Mouse (Mus musculus) myocyte (in vitro differentiated cells): Measurements from ENCODE around the gene Polh. TPM values are rescaled to one million over a fixed set of nuclear protein-coding genes. Genes with fewer than 3 reads are reported as not detected.

Experiments
- H3K27me3 ChIP-seq: one replicate; pipeline ENCODE4 v1.6.1; 2011; ENCODE audit not compliant: control insufficient read depth, insufficient read depth, insufficient read length
- H3K36me3 ChIP-seq: one replicate; pipeline ENCODE4 v1.6.1; 2011; ENCODE audit not compliant: control insufficient read depth, insufficient read depth
- H3K4me2 ChIP-seq: one replicate; pipeline ENCODE4 v1.6.1; 2011; ENCODE audit warnings: low read depth, control low read depth
- H3K4me3 ChIP-seq: one replicate; pipeline ENCODE4 v1.5.1; 2011; ENCODE audit warnings: mild to moderate bottlenecking, control low read depth, moderate library complexity
- H3K79me2 ChIP-seq: one replicate; pipeline ENCODE4 v1.6.1; 2011; ENCODE audit not compliant: control insufficient read depth, insufficient read depth
- H3ac ChIP-seq: one replicate; pipeline ENCODE4 v1.6.1; 2011; ENCODE audit not compliant: control insufficient read depth, insufficient read length
- CEBPB ChIP-seq: IDR thresholded peaks from 2 replicates; pipeline ENCODE4 v1.6.1; 2011; ENCODE audit warnings: mild to moderate bottlenecking, moderate library complexity; ENCODE audit not compliant: poor library complexity, insufficient read depth, severe bottlenecking
- E2F4 ChIP-seq: IDR thresholded peaks from one replicate; pipeline ENCODE4 v1.6.1; 2011; ENCODE audit warnings: mild to moderate bottlenecking, control low read depth, moderate library complexity; ENCODE audit not compliant: insufficient read depth
- MAX ChIP-seq: IDR thresholded peaks from one replicate; pipeline ENCODE4 v1.6.1; 2011; ENCODE audit warnings: low read depth, mild to moderate bottlenecking, control low read depth
- MYOD1 ChIP-seq, 3 experiments: IDR thresholded peaks; one replicate each; pipeline ENCODE4 v1.6.1; 2011; ENCODE audit warnings: control low read depth in 2 of 3, low read depth in 2 of 3, mild to moderate bottlenecking in 2 of 3, moderate library complexity in 1 of 3; ENCODE audit not compliant: insufficient read length in 2 of 3, control insufficient read depth in 1 of 3
- MYOG ChIP-seq, 3 experiments: IDR thresholded peaks; one replicate each; pipeline ENCODE4 v1.6.1; 2011; ENCODE audit warnings: control low read depth in 2 of 3, low read depth in 2 of 3, mild to moderate bottlenecking in 2 of 3; ENCODE audit not compliant: insufficient read length in 2 of 3, control insufficient read depth in 1 of 3, insufficient read depth in 1 of 3
- POLR2A ChIP-seq: IDR thresholded peaks from one replicate; pipeline ENCODE4 v1.6.1; 2011; ENCODE audit warnings: low read depth, mild to moderate bottlenecking, control low read depth, moderate library complexity; ENCODE audit not compliant: insufficient read length
- POLR2AphosphoS2 ChIP-seq: IDR thresholded peaks from one replicate; pipeline ENCODE4 v1.6.1; 2011; ENCODE audit warnings: low read depth, control low read depth; ENCODE audit not compliant: insufficient read length
- REST ChIP-seq: IDR thresholded peaks from one replicate; pipeline ENCODE4 v1.6.1; 2011; ENCODE audit warnings: mild to moderate bottlenecking, control low read depth, moderate library complexity; ENCODE audit not compliant: insufficient read depth, insufficient read length
- SRF ChIP-seq: IDR thresholded peaks from one replicate; pipeline ENCODE4 v1.6.1; 2011; ENCODE audit warnings: low read depth; ENCODE audit not compliant: control insufficient read depth, insufficient read length
- TCF12 ChIP-seq: IDR thresholded peaks from one replicate; pipeline ENCODE4 v1.6.1; 2011; ENCODE audit warnings: mild to moderate bottlenecking, control low read depth; ENCODE audit not compliant: poor library complexity, insufficient read depth, severe bottlenecking
- TCF3 ChIP-seq: IDR thresholded peaks from one replicate; pipeline ENCODE4 v1.6.1; 2011; ENCODE audit warnings: low read depth, control low read depth; ENCODE audit not compliant: insufficient read length
- USF1 ChIP-seq: IDR thresholded peaks from one replicate; pipeline ENCODE4 v1.6.1; 2011; ENCODE audit warnings: low read depth, mild to moderate bottlenecking, control low read depth, moderate library complexity
- polyA plus RNA-seq: library from polyadenylated mRNA; unstranded; fragments of >200 nt; fragmentation: generic; extraction: Trizol; gene quantifications from one replicate; pipeline ENCODE4 v1.2.1, GENCODE M21; 2012; ENCODE audit warnings: missing spikeins

Gene Polh
- polyA plus RNA-seq, 1 experiment, result 6.0 TPM

DNA sequence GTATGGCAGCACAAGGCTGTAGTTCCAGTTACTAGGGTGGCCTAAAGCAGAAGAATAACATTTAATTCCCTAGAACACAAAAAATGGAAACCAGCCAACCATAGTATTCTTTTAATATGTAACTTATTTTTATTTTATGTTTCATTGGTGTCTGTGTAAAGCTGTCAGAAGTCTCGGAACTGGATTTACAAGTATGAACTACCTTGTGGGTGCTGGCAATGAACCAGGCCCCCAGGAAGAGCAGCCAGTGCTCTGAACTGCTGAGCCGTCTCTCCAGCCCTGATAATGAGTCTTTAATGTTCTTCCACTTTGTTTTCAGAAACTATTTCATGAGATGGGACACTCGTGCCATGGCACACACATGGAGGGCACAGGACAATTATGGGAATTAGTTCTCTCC is 8.1 kb upstream of the Polh start:
- TF ChIP-seq MAX, result no peak
- TF ChIP-seq POLR2A, result no peak
- TF ChIP-seq E2F4, result no peak
- TF ChIP-seq TCF3, result no peak
- no peak for TF ChIP-seq MYOD1 (IDR thresholded peaks at IDR 0.05; ENCODE audit: control insufficient read depth in 1 of 3, insufficient read length in 2 of 3, low read depth in 2 of 3)
- TF ChIP-seq POLR2AphosphoS2, result no peak
- TF ChIP-seq REST, result no peak
- TF ChIP-seq SRF, result no peak
- no peak for TF ChIP-seq CEBPB
- no peak overlapping the region for H3K4me3 ChIP-seq
- H3K4me2 ChIP-seq, result no peak overlapping the region
- no peaks in the 10 kb centered on the region for H3K27me3 ChIP-seq
- H3K36me3 ChIP-seq, result peaks cover 66% of the 10 kb centered on the region
- no peak overlapping the region for H3ac ChIP-seq
- H3K79me2 ChIP-seq, result no peaks in the 10 kb centered on the region

DNA sequence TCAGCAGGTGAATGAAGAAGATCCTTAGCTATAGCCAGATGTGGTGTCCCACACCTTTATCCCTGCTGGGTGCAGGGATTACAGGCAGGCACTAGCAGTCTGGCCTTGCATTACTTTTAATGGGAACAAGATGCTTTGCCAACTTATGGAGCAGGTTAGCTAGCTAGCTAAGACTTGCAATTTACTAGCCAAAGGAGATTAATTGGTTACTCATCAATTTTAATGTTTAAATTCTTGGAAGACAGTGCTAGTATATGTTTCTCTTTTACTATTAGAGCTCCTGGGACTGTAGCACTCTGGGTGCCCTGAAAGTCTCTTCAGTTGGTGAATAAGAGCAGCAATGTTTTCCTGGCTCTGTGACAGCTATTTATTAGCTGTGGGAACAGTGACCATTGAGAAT is 4.2 kb upstream of the Polh start:
- Histone ChIP-seq H3K27me3 (no peaks in the 10 kb centered on the region), H3K4me2 (no peak overlapping the region), H3K4me3 (no peak overlapping the region), H3K79me2 (peaks cover 29% of the 10 kb centered on the region), H3K36me3 (peaks cover 44% of the 10 kb centered on the region), H3ac (no peak overlapping the region)
- TF ChIP-seq TCF12 (no peak), MAX (no peak)

DNA sequence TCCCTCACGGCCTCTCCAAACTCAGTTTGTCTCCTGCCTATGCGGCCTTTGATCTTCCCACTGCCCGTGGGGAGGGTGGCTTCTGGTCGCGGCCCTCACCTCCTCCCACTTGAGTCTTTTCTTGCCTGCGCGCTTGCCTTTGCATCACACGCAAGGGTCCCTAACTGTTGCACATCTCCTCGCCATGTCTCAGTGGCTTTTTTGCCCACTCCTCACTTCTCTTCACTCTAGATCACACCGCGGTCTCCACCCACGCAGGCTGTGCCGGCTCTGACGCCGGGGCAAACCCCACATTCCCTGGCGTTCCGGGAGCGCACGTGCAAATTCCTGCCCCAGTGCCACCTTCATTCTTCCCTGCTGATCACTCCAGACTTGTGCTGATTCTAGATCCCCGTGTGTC is 633 bp upstream of the Polh start:
- peak overlapping the region; percentile 52 for H3ac ChIP-seq
- H3K36me3 ChIP-seq, result peaks cover 19% of the 10 kb centered on the region
- peak overlapping the region; percentile 86 for H3K4me2 ChIP-seq
- peak overlapping the region; percentile 99 for H3K4me3 ChIP-seq
- TF ChIP-seq CEBPB, result no peak
- no peak for TF ChIP-seq MAX
- no peak for TF ChIP-seq TCF3
- TF ChIP-seq MYOD1 (IDR thresholded peaks at IDR 0.05; ENCODE audit: control insufficient read depth in 1 of 3, insufficient read length in 2 of 3, low read depth in 2 of 3), result no peak
- no peak for TF ChIP-seq SRF
- H3K79me2 ChIP-seq, result peaks cover 62% of the 10 kb centered on the region
- no peaks in the 10 kb centered on the region for H3K27me3 ChIP-seq

DNA sequence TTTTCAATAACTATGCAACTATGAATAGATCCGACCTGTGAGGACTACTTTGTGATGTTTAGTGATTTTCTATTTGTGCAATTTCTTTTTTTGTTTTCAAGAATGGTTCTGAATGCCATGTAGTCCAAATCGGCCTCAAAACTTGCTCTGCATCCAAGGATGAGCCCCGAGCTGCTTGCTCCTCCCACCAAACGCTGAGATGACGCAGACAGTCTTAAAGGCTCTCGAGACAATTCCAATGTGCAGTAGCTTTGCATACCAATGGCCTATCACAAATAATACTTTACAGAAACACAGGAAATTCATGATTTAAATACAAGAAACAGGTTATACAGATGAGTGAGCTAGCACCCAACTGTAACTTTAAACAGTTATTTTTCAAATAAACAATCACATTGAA is 1.3 kb downstream of the Polh start:
- Histone ChIP-seq H3K4me3 (peak overlapping the region; percentile 99), H3K4me2 (peak overlapping the region; percentile 75), H3K27me3 (no peaks in the 10 kb centered on the region), H3ac (no peak overlapping the region), H3K36me3 (peaks cover 12% of the 10 kb centered on the region), H3K79me2 (peaks cover 65% of the 10 kb centered on the region)
- TF ChIP-seq SRF (no peak), CEBPB (no peak), REST (no peak), E2F4 (no peak), MAX (no peak), POLR2AphosphoS2 (no peak), MYOG (IDR thresholded peaks at IDR 0.05; ENCODE audit: control insufficient read depth in 1 of 3, insufficient read depth in 1 of 3, insufficient read length in 2 of 3, low read depth in 2 of 3) (no peak), TCF12 (no peak), POLR2A (no peak), MYOD1 (IDR thresholded peaks at IDR 0.05; ENCODE audit: control insufficient read depth in 1 of 3, insufficient read length in 2 of 3, low read depth in 2 of 3) (no peak), USF1 (no peak), TCF3 (no peak)

DNA sequence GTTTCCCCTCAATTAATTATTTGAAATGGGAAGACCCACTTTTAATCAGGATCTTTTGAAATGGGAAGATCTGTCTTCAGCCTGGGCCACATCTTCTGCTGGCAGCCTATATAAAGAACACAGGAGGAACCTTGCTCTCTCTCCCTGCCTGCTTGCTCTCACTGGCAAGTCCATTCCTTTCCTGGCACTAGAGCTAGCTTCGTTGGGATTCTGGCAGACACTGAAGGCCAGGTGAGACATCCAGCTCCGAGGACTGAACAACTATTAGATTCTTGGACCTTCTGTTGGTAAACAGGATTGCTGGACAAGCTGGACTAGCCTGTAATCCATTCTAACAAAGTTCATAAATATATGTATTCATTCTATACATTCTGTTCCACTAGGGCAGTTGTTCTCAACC is 13.6 kb downstream of the Polh start:
- Histone ChIP-seq H3K4me2 (no peak overlapping the region), H3K4me3 (no peak overlapping the region), H3K79me2 (no peaks in the 10 kb centered on the region), H3K27me3 (no peaks in the 10 kb centered on the region), H3ac (no peak overlapping the region), H3K36me3 (peaks cover 17% of the 10 kb centered on the region)
- TF ChIP-seq USF1, result no peak
- no peak for TF ChIP-seq TCF12
- no peak for TF ChIP-seq POLR2AphosphoS2
- no peak for TF ChIP-seq MYOD1 (IDR thresholded peaks at IDR 0.05; ENCODE audit: control insufficient read depth in 1 of 3, insufficient read length in 2 of 3, low read depth in 2 of 3)
- no peak for TF ChIP-seq TCF3
- no peak for TF ChIP-seq CEBPB
- TF ChIP-seq SRF, result no peak
- TF ChIP-seq REST, result no peak
- no peak for TF ChIP-seq E2F4
- TF ChIP-seq POLR2A, result no peak
- TF ChIP-seq MYOG (IDR thresholded peaks at IDR 0.05; ENCODE audit: control insufficient read depth in 1 of 3, insufficient read depth in 1 of 3, insufficient read length in 2 of 3, low read depth in 2 of 3), result no peak
- no peak for TF ChIP-seq MAX
